Mouse (Mus musculus) mesoderm, embryonic 11.5 days (tissue): ENCODE measurements around the gene Cmc1.

ENCODE experiments used
- DNase-seq: peaks from one replicate; pipeline ENCODE4 v3.0.0-alpha.2; 2012; ENCODE audit warnings: low read depth, low spot score

The Cmc1 gene

GRCm38 (mm10) chr9:118149407-118150402, at the start of gene Cmc1:
Cmc1 (minus strand) TSS chr9:118150177.
- DNase-seq: peak; percentile 99

DNA sequence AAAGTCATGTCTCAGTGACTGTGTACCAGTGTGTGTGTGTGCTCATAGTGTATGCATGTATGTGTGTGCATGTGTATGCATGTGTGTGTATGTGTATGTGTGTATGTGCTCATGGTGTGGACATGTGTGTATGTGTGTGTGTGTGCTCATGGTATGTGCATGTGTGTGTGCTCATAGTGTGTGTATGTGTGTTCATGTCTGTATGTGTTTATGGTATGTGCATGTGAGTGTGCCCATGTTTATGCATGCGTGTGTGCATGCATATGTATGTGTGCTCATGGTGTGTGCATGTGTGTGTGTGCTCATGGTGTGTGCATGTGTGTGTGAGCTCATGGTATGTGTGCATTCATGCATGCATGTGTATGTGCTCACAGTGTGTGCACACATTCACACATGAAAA, 48.6 kb upstream of the Cmc1 start:
- DNase-seq: no peak

- no peak for DNase-seq
Measured at GRCm38 (mm10) chr9:118196661-118197390, 46.8 kb upstream of the Cmc1 start.

DNA sequence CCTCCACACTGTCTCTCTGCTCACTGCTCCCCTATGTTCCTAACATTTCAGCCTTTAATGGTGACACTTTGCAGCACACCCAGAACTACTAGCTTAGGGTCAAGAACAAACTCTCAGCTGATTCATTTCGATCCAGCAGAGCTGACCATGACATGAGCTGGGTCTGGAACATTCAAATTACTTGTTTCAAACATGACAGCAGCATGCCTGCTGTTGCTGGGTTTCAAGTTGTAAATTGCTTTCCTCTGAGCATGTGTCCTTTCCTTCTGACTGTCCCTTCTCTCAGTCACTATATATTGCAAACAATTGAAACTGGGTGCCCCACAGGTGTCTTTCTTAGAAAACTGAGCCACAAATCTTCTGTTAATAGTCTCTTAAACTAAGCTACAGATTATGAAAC, 43.3 kb upstream of the Cmc1 start:
- DNase-seq: no peak

GRCm38 (mm10) chr9:118191276-118191675, 41.3 kb upstream of the Cmc1 start:
- no peak for DNase-seq

GRCm38 (mm10) chr9:118188374-118188773, 38.4 kb upstream of the Cmc1 start:
- DNase-seq: no peak

DNA sequence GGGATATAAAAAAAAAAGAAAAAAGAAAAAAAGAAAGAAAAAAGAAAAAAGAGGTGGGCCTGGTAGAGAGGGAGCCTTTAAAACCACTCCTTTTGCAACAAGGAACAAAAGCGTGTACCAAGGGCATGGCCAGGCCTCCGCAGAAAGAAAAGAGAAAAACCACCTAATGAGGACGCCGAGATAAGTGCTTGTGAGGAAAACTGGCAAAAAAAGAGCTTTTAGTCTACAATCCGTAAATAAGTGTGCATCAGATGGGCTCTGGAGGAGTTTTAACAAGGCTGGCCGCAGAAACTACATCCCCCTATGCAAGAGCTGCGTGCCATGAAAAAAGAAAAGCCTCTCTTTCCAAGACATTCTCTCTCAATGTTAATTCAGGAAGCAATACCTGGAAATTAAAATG, 37.4 kb upstream of the Cmc1 start:
- no peak for DNase-seq

DNA sequence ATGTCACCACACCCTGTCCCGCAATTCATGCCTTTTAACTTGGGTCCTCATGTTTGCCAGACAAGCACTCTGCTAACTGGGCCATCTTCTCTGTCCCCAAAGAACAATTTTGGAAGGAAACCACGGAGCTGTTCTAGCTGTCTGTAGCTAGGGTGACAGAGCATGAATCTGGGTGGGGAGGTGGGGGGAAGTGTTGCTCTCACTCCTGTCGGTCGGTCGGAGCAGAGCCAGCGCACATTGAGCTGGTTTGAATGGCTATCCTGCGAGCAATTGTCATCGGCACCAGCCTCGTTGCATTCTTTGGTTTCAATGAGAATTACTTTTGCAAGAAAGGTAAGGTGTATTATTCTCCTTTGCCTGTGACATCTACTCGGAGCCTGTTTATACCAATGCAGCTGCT, 36.8 kb upstream of the Cmc1 start:
- DNase-seq: no peak

DNA sequence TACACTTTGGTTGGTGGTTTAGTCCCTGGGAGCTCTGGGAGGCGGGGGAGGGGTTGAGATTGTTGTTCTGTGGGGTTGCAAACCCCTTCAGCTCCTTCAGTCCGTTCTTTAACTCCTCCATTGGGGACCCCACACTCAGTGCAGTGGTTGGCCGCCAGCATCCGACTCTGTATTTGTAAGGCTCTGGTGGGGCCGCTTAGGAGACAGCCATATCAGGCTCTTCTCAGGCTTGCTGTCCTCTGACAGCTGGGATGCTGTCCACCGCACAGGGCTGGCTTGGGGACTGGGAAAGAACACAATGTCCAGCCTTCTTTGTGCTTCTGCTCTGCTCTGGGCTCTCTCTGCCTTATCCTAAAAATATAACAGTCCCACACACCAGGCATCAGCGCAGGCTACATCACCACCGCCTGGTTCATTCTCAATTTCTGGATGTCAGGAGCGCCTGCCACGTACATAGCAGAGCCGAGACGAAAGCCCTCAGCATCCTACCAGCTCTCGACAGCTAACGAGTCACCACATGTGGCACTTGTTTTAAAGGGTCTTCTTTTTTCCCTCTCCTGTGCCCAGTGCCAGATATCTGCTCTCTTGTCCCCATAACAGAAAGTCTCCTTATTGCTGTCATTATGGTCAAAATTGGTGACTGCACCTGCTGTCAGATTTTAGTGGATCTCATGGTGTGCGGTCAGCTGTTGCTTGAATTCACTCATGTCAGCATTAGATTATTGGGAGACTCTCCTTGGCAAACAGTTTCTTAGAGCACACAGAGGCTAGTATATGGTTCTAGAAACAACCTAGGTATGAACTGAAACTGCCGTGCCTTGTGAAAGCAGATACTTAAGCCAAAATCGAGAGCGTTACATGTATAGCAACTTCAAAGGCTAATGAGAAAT, 29.4 kb upstream of the Cmc1 start:
- no peak for DNase-seq

- DNase-seq: no peak
Measured at GRCm38 (mm10) chr9:118176687-118177086, 26.7 kb upstream of the Cmc1 start.

DNA sequence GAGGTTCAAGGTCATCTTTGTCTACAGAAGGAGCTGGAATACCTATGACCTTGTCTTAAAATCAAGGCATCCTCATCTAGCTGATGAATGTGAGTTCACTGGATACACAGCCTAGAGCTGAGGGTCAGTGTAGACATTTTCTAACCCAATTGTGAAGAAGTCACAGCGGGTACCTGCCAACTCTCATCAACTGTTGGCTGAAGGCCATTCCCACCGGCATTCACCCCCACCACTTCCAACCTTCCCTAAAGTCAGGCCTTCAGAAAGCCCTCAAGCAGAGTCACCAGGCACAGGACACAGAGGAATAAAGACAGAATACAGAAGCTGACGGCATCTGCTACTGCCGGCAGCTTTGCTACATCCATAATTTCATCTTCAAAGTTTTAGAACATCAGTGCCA, 25.4 kb upstream of the Cmc1 start:
- DNase-seq: no peak

DNA sequence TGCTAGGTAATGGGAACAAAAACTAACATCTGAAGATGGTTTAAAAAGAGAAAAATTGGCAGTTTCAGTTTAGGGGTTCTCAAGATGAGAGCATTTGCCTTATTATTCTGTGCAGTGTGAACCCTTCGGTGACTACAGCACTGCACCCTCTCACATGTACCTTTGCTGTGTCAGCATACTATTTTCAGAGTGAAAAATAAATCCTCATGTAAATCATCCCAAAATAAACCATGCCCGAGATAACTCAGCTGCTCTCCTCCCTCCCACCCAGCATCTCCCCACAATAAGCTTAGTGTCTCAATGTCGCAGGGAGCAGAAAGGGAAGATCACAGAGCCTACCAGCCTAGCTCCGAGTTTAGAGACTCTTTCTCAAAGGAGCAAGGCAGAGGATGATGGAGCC, 23.1 kb upstream of the Cmc1 start:
- no peak for DNase-seq

DNA sequence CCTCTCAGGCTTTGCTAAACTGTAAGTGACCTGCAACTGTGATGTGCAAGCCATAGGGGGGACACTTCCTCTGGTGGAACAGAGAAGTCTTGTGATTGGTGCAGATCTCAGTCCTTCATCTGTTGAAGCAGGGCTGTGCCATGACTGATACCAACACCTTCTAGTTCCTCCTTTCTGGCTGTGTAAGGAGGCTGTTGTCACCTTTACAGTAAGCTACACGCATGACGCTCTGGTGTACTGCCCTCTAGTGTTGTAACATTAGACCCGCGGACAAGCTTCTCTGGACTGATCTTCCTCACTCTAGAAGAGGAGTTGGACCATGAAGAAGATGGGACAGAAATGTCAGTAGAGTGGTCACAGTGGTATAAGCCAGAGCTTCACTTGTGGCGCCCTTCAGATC, 18.6 kb upstream of the Cmc1 start:
- DNase-seq: no peak

- DNase-seq: no peak
Measured at GRCm38 (mm10) chr9:118167606-118168005, 17.6 kb upstream of the Cmc1 start.

DNA sequence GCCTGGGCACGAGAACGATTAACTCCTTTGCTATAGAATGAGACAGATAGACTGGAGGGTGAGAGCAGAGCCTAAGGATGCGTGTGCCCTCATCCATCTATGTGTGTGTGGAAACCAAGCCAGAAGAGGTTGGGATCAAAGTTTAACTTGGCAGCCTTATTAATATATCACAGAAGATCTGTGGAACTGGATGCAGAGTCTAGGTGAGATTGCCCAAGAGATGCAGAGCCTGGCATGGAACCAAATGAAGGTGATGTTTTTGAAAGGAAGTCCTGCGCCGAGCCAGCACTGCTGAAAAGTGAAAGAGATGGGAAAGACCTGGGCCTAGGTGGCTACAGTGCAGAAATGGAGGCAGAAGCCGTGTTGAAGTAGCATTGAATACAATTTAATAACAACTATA, 11.6 kb upstream of the Cmc1 start:
- DNase-seq: no peak

DNA sequence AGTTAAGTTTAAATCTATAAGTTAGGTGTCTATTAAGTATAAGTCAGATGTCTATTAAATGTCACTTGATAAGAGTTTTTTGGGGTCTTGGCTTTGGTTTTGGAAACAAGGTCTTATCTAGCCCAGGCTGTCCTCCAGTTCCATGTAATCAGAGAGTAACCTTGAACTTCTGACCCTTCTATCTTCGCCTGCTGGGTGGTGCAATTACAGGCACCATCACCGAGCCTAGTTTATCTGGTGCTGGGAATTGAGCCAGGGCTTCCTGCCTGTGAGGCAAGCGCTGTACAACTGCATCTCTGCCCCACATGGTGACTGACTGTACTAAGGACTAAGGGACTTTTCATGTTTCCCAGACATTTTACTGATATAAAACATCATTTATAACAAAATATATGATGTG, 10.0 kb upstream of the Cmc1 start:
- DNase-seq: no peak

DNA sequence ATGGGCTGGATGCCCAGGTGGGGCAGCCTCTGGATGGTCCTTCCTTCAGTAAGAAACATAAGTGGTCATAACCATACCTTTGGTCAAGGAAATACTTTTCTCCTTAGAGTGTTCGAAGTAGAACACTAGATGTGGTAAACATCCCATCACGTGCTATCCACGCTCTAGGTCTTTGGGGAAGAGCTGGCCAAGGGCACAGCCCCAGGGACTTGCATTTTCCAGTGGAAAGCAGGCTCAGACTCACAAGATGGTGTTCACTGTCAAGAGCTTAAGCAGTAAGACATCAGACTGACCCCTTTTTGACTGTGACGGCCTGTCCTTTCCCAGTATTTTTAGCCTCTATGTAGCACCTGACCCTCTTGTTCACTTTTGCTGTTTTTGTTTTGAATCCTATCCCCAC, 8.2 kb upstream of the Cmc1 start:
- DNase-seq: no peak

DNA sequence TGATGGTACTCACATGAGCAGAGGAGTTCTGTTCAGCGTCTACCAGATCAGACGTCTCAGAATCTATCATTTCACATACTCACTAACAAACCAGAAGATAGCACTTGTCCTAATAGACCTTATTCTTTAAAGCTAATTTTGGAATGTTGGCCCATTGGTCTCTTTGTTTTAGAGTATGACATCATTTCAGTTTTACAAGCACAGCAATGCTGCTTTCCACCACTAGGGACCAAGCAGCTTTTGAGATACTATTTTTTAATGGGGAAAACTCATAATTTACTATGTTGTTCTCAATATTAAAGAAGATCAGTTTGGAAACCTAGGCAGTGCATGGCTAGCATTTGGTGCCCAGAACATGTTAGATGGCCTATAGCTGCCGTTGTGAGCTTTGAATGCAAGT, 7.3 kb upstream of the Cmc1 start:
- DNase-seq: no peak

DNA sequence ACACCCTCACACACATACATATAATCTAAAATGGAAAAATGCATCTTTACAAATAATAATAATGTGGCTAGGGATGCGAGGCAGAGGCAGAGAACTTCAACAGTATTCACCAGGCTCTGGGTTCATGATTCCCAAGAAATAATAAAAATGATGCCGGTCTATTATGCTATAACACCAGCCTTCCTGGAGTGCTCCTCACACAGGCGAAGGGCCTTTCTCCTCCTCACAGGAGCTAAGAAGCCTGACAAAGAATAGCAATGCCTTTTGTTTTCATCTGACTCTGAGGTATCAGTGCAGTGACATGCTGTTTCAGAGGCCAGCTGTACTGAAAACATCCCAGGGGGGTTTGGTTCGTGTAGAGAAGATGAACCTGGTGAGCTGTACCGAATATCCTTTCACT, 4.7 kb upstream of the Cmc1 start:
- DNase-seq: no peak

- no peak for DNase-seq
Measured at GRCm38 (mm10) chr9:118151221-118151507, 1.2 kb upstream of the Cmc1 start.

DNA sequence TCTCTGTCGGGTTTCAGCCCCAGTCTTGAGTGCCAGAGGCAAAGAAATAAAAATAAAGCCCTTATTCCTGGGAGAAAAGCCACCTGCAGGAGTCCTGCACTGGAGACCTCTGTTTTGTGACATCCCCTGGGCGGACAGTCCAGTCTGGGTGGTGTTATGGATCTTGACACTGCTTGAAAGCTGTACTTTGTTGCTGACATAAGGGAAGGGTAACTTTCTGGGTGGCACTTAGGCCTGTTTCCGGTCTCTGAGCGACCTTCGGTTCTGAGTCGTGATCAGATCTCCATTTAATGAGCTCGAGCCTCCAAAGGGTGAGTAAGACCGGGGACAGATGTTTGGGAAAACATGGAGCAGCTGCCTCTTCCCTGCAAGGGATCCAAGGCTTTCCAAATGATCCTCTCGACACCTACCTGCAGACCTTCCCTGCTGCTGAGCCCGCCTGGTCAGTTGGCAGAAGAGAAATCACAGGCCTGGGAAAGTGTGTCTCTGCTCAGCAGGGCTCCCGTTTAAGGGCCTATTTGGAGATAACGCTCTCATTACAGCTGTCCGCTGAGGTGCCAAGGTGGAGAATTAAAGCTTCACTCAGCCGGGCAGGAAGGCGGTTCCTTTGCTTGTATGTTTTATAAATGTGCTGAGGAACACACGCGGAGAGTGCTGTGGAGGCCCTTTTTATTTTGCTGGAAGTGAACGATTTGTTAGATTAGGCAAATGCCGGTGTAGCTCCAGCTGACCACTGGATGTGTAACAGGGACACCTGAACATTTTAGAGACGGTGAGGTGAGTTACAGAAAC, 648 bp upstream of the Cmc1 start:
- peak; percentile 5 for DNase-seq
